Mouse (Mus musculus) G1E (cell line): ENCODE results near the gene Cldn17.

ENCODE experiments used
- CTCF ChIP-seq: IDR thresholded peaks from 2 replicates; pipeline ENCODE4 v1.5.1; 2012; ENCODE audit warnings: low read depth, low read length, inconsistent platforms, mixed read lengths
- POLR2AphosphoS5 ChIP-seq: IDR thresholded peaks from 2 replicates; pipeline ENCODE4 v1.6.1; 2012; ENCODE audit warnings: low read depth, low read length, inconsistent platforms; ENCODE audit not compliant: insufficient replicate concordance
- TAL1 ChIP-seq: conservative IDR thresholded peaks from 2 replicates; pipeline ENCODE4 v1.6.1; 2012; ENCODE audit warnings: low read depth, low read length, inconsistent platforms, mixed read lengths

- TF ChIP-seq CTCF = no peak
- TF ChIP-seq POLR2AphosphoS5 = no peak
- TF ChIP-seq TAL1 = no peak
Measured at GRCm38 (mm10) chr16:88506338-88506737, 440 bp downstream of the Cldn17 start.
